Mouse (Mus musculus): ENCODE results near the gene Kank1. TPM values are rescaled to one million over a fixed set of nuclear protein-coding genes. Genes with fewer than 3 reads are reported as not detected.

The Kank1 gene
- polyA plus RNA-seq, 1 experiment, result not detected

DNA sequence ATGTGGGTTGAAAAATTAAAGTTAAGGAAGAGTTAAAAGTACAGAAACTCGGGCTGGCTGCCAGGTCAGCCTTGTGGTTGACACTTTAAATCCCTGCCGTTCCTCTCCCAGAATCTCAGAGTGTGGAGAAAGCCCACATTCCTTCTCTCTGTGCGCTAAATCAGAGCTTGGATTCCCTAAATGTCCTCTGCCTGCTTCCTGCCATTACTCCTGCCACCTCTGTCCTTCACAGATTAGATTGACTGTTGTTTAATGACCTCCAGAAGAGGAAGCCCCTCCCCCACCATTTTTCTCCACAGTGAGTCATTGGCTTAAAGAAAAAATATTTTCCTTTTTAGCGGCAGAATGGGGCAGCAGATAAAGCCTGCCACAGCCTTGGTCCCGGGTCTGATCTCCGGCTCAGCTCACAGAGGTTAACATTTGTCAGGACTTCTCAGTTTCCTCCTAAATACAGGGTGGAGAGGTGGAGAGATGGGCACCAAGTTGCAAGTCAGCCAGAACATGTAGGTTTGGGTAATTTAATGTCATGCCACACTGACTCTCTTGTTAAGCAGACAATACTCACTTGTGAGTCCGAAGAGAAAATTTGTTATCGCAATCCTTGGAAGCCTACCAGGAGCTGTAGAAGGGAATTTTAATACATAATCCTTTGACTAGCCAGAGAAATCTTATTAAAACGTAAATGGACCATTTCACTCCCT, 162.9 kb downstream of the Kank1 start:
- TF ChIP-seq GATA1 (IDR thresholded peaks at IDR 0.05; ENCODE audit: low read length) (no peak), TAL1 (IDR thresholded peaks at IDR 0.05; ENCODE audit: low read length) (no peak)
- H3K9me3 ChIP-seq (ENCODE audit: control insufficient read depth, low read length), result no peaks in the 10 kb centered on the region
- H3K27me3 ChIP-seq (ENCODE audit: control insufficient read depth), result 0 out of 2 replicates have a peak, but pooled peaks cover 2% of the 10 kb centered on the region
- no peaks in the 10 kb centered on the region for H3K4me1 ChIP-seq (ENCODE audit: control insufficient read depth)
- H3K4me3 ChIP-seq (replicated peaks), result no peak overlapping the region
- H3K36me3 ChIP-seq (ENCODE audit: control insufficient read depth), result no peaks in the 10 kb centered on the region

- no peak overlapping the region for H3K4me3 ChIP-seq (replicated peaks)
- no peaks in the 10 kb centered on the region for H3K9me3 ChIP-seq (ENCODE audit: control insufficient read depth, low read length)
- TF ChIP-seq GATA1 (IDR thresholded peaks at IDR 0.05; ENCODE audit: low read length) (no peak), TAL1 (IDR thresholded peaks at IDR 0.05; ENCODE audit: low read length) (no peak)
- no peaks in the 10 kb centered on the region for H3K36me3 ChIP-seq (ENCODE audit: control insufficient read depth)
- H3K27me3 ChIP-seq (ENCODE audit: control insufficient read depth), result 0 out of 2 replicates have a peak, but pooled peaks cover 2% of the 10 kb centered on the region
- no peaks in the 10 kb centered on the region for H3K4me1 ChIP-seq (ENCODE audit: control insufficient read depth)
Measured at GRCm38 (mm10) chr19:25400212-25400913, 163.6 kb downstream of the Kank1 start.

- no peak overlapping the region for H3K4me3 ChIP-seq (replicated peaks)
- H3K27me3 ChIP-seq (ENCODE audit: control insufficient read depth), result peaks cover 11% of the 10 kb centered on the region
- no peaks in the 10 kb centered on the region for H3K36me3 ChIP-seq (ENCODE audit: control insufficient read depth)
- H3K9me3 ChIP-seq (ENCODE audit: control insufficient read depth, low read length), result no peaks in the 10 kb centered on the region
- H3K4me1 ChIP-seq (ENCODE audit: control insufficient read depth), result no peaks in the 10 kb centered on the region
- no peak for TF ChIP-seq GATA1 (IDR thresholded peaks at IDR 0.05; ENCODE audit: low read length)
- no peak for TF ChIP-seq TAL1 (IDR thresholded peaks at IDR 0.05; ENCODE audit: low read length)
Measured at GRCm38 (mm10) chr19:25401521-25401920, 164.7 kb downstream of the Kank1 start.

GRCm38 (mm10) chr19:25404163-25404562, 167.4 kb downstream of the Kank1 start:
- no peak for TF ChIP-seq GATA1 (IDR thresholded peaks at IDR 0.05; ENCODE audit: low read length)
- TF ChIP-seq TAL1 (IDR thresholded peaks at IDR 0.05; ENCODE audit: low read length), result no peak
- Histone ChIP-seq H3K4me3 (replicated peaks) (no peak overlapping the region), H3K36me3 (ENCODE audit: control insufficient read depth) (no peaks in the 10 kb centered on the region; the same call in 1 of the 2 replicates), H3K9me3 (ENCODE audit: control insufficient read depth, low read length) (no peaks in the 10 kb centered on the region), H3K4me1 (ENCODE audit: control insufficient read depth) (no peaks in the 10 kb centered on the region), H3K27me3 (ENCODE audit: control insufficient read depth) (peaks cover 23% of the 10 kb centered on the region)

- Histone ChIP-seq H3K4me3 (replicated peaks) (no peak overlapping the region), H3K9me3 (ENCODE audit: control insufficient read depth, low read length) (no peaks in the 10 kb centered on the region), H3K36me3 (ENCODE audit: control insufficient read depth) (peaks cover 6% of the 10 kb centered on the region; the same call in 1 of the 2 replicates), H3K27me3 (ENCODE audit: control insufficient read depth) (peaks cover 21% of the 10 kb centered on the region), H3K4me1 (ENCODE audit: control insufficient read depth) (no peaks in the 10 kb centered on the region)
- no peak for TF ChIP-seq TAL1 (IDR thresholded peaks at IDR 0.05; ENCODE audit: low read length)
- TF ChIP-seq GATA1 (IDR thresholded peaks at IDR 0.05; ENCODE audit: low read length), result no peak
Measured at GRCm38 (mm10) chr19:25405987-25406386, 169.2 kb downstream of the Kank1 start.

DNA sequence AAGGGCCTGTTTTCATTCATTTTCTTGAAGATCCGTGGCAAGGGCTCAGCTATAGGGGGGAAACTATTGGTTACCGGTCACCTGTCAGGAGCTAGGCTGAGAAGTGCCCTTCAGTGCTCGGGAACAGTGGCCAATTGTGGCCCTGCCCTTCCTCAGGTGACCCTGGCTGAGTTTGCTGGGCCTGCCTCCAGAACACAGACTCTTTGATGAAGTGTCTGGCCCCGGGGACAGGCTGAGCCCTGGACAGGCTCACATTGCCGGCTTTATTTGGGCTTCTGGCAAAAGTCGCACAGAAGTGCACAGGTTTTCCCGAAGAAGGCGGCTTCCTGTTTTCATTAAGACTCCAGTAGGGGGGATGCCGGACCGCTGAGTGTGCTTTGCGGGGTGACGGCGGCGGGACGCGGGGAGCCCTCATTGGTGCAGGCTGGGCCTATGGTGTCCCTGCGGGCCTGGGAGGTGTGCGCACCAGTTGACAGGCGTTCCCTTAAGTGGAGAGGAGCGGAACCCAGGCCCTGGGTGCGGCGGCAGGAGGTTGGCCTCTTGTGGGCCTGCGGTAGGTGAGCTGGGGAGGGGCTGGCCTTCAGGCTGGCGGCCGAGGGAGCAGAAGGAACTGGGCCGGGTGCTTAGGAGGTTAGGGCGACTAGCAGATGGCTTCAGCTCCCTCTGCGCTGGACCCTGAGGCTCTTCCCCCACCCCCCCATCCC, 169.9 kb downstream of the Kank1 start:
- no peaks in the 10 kb centered on the region for H3K9me3 ChIP-seq (ENCODE audit: control insufficient read depth, low read length)
- peaks cover 21% of the 10 kb centered on the region for H3K27me3 ChIP-seq (ENCODE audit: control insufficient read depth)
- peaks cover 7% of the 10 kb centered on the region; the same call in 1 of the 2 replicates for H3K36me3 ChIP-seq (ENCODE audit: control insufficient read depth)
- H3K4me1 ChIP-seq (ENCODE audit: control insufficient read depth), result no peaks in the 10 kb centered on the region
- H3K4me3 ChIP-seq (replicated peaks), result peak overlapping the region; percentile 26
- TF ChIP-seq TAL1 (IDR thresholded peaks at IDR 0.05; ENCODE audit: low read length) (no peak), GATA1 (IDR thresholded peaks at IDR 0.05; ENCODE audit: low read length) (no peak)

- no peaks in the 10 kb centered on the region for H3K9me3 ChIP-seq (ENCODE audit: control insufficient read depth, low read length)
- H3K27me3 ChIP-seq (ENCODE audit: control insufficient read depth), result peaks cover 21% of the 10 kb centered on the region
- peak overlapping the region; percentile 12 for H3K4me3 ChIP-seq (replicated peaks)
- no peaks in the 10 kb centered on the region for H3K4me1 ChIP-seq (ENCODE audit: control insufficient read depth)
- peaks cover 7% of the 10 kb centered on the region; the same call in 1 of the 2 replicates for H3K36me3 ChIP-seq (ENCODE audit: control insufficient read depth)
- TF ChIP-seq GATA1 (IDR thresholded peaks at IDR 0.05; ENCODE audit: low read length) (no peak), TAL1 (IDR thresholded peaks at IDR 0.05; ENCODE audit: low read length) (no peak)
Measured at GRCm38 (mm10) chr19:25407185-25407886, 170.6 kb downstream of the Kank1 start.

- Histone ChIP-seq H3K36me3 (ENCODE audit: control insufficient read depth) (peaks cover 7% of the 10 kb centered on the region; the same call in 1 of the 2 replicates), H3K27me3 (ENCODE audit: control insufficient read depth) (peaks cover 21% of the 10 kb centered on the region), H3K4me1 (ENCODE audit: control insufficient read depth) (no peaks in the 10 kb centered on the region), H3K4me3 (replicated peaks) (no peak overlapping the region), H3K9me3 (ENCODE audit: control insufficient read depth, low read length) (no peaks in the 10 kb centered on the region)
- TF ChIP-seq GATA1 (IDR thresholded peaks at IDR 0.05; ENCODE audit: low read length), result no peak
- TF ChIP-seq TAL1 (IDR thresholded peaks at IDR 0.05; ENCODE audit: low read length), result no peak
Measured at GRCm38 (mm10) chr19:25407887-25408236, 171.1 kb downstream of the Kank1 start.
